ENCODE assay signal across 29 mouse cellular contexts in genomic region chrY:10708226-10708625, GRCm38 (mm10). TPM values are rescaled to one million over a fixed set of nuclear protein-coding genes. Genes with fewer than 3 reads are reported as not detected.
A peak's percentile ranks its signal among the peaks of the same experiment; 100 is the strongest.
DNase-seq lines count a peak whose midpoint lies in the region; TF ChIP-seq lines count a peak whose summit lies in the region.
"Not testable (repeated sequence)": the region's sequence is repeated elsewhere in the genome, so short reads cannot be mapped to it uniquely, and the experiment has no call there.
"Had no signal": no experiment of that assay in that cellular context is flagged by ENCODE, and none has a peak within 500 bp of the region (broad histone marks: within the 10 kb centered on the region; RNA-seq: fewer than 3 reads in every experiment).

No protein-coding gene starts in this region.

- 85% methylated on average over 16 of the region's 16 CpGs for WGBS in heart, embryonic 10.5 days

- DNase-seq in R1 (ENCODE audit: low read depth, low spot score), result peak; percentile 7
- DNase-seq in adrenal gland, postnatal 4 days (ENCODE audit: low spot score in 2 of 2), result peak; percentile 2 to 3
- DNase-seq in gastrocnemius, adult 2 months, result peak; percentile 13
- DNase-seq in heart, embryonic 10.5 days (ENCODE audit: low spot score), result peak; percentile 25
- DNase-seq in kidney, postnatal 14 days, result peak; percentile 1
- peak; percentile 5 for DNase-seq in neural tube, embryonic 10.5 days (ENCODE audit: extremely low spot score, low spot score)
- peak; percentile 3 for DNase-seq in testis, postnatal 14 days (ENCODE audit: low spot score)

- H3K9me3 ChIP-seq in heart, embryonic 10.5 days, result not testable (repeated sequence)

- H3K4me1 ChIP-seq in heart, embryonic 10.5 days, result not testable (repeated sequence)

- H3K36me3 ChIP-seq in heart, embryonic 10.5 days, result not testable (repeated sequence)

- not testable (repeated sequence) for H3K4me3 ChIP-seq in gastrocnemius, adult 2 months; heart, embryonic 10.5 days

- intact Hi-C loops in gastrocnemius, adult 2 months (cut with DNase I), result not testable (repeated sequence)

- not testable (repeated sequence) for H3K27me3 ChIP-seq in heart, embryonic 10.5 days (ENCODE audit: insufficient read depth, poor library complexity, severe bottlenecking)

- not testable (repeated sequence) for H3K27ac ChIP-seq in gastrocnemius, adult 2 months; heart, embryonic 10.5 days

- TF ChIP-seq CTCF in gastrocnemius, adult 2 months (IDR thresholded peaks at IDR 0.05), result not testable (repeated sequence)

RNA-seq across cellular contexts. Expression of gene Gm20777, which starts 44.0 kb away (rescaled TPM):
- total RNA-seq in adrenal gland, postnatal 4 days (2021), result not detected
- total RNA-seq in gastrocnemius, adult 2 months (2021), result not detected
- not detected in 2 replicates for polyA plus RNA-seq in heart, embryonic 10.5 days (2016; fragmentation: Nextera tagmentation; extraction: Ambion mirVana)
- total RNA-seq: adrenal gland, adult 8-10 months; forebrain, postnatal 0 days; gastrocnemius, postnatal 4 days; heart, postnatal 10 days; layer of hippocampus, postnatal 10 days; left cerebral cortex, adult 2 months; left cerebral cortex, postnatal 36 days; megakaryocyte-erythroid progenitor cell, adult 5-6 weeks had no signal
- polyA plus RNA-seq: brain, embryonic 14.5 days; cortical plate, adult 2 months; embryonic facial prominence, embryonic 10.5 days; forebrain, postnatal 0 days; heart, embryonic 12.5 days; hindbrain, embryonic 12.5 days; intestine, postnatal 0 days; kidney, embryonic 16.5 days; limb, embryonic 15.5 days; liver, embryonic 14.5 days; lung, embryonic 15.5 days; midbrain, embryonic 16.5 days; myocyte; neural tube, embryonic 14.5 days; stomach, embryonic 16.5 days had no signal
